Comparison of ENCODE assay signal across 11 mouse cellular contexts in genomic region chr4:140147857-140148695, GRCm38 (mm10).
DNase-seq lines count a peak whose midpoint lies in the region; ATAC-seq and TF ChIP-seq lines count a peak whose summit lies in the region.
"Had no signal": no experiment of that assay in that cellular context is flagged by ENCODE, and none has a peak within 500 bp of the region (broad histone marks: within the 10 kb centered on the region; RNA-seq: fewer than 3 reads in every experiment).

No protein-coding gene starts in this region.

- H3K4me2 ChIP-seq in forebrain, embryonic 16.5 days (ENCODE audit: low read length): no peak overlapping the region
- H3K4me2 ChIP-seq: embryonic facial prominence, embryonic 15.5 days had no signal

- H3K4me1 ChIP-seq in forebrain, embryonic 16.5 days (replicated peaks; ENCODE audit: control insufficient read depth, insufficient read depth, low read length): peaks cover 18% of the 10 kb centered on the region
- peaks cover 7% of the 10 kb centered on the region for H3K4me1 ChIP-seq in limb, embryonic 10.5 days
- H3K4me1 ChIP-seq: embryonic facial prominence, embryonic 15.5 days had no signal

- TF ChIP-seq CTCF in layer of hippocampus, adult 2 months (conservative IDR thresholded peaks at IDR 0.05): no peak

- H3K36me3 ChIP-seq in forebrain, embryonic 16.5 days (ENCODE audit: control insufficient read depth, insufficient read depth): no peaks in the 10 kb centered on the region
- H3K36me3 ChIP-seq in limb, embryonic 10.5 days: no peaks in the 10 kb centered on the region
- H3K36me3 ChIP-seq: embryonic facial prominence, embryonic 15.5 days had no signal

- peak overlapping the region; percentile 70 for H3K27ac ChIP-seq in layer of hippocampus, adult 2 months
- H3K27ac ChIP-seq in forebrain, embryonic 16.5 days (ENCODE audit: low read length): peak overlapping the region; percentile 11
- H3K27ac ChIP-seq in limb, embryonic 10.5 days: no peak overlapping the region
- H3K27ac ChIP-seq: embryonic facial prominence, embryonic 15.5 days; kidney, postnatal 0 days had no signal

- no peak overlapping the region for H3K9ac ChIP-seq in forebrain, embryonic 16.5 days (replicated peaks; ENCODE audit: low read depth, low read length)
- H3K9ac ChIP-seq: embryonic facial prominence, embryonic 15.5 days had no signal

- no peak for DNase-seq in layer of hippocampus, adult 2 months (ENCODE audit: low spot score in 2 of 2)
- no peak for DNase-seq in layer of hippocampus, adult 9-10 months (ENCODE audit: low spot score)
- peak; percentile 43 to 57 for DNase-seq in cerebellum, adult 18-20 months
- peak; percentile 43 to 53 for DNase-seq in left cerebral cortex, postnatal 36 days (ENCODE audit: low spot score in 2 of 2)
- DNase-seq in thymus, adult 18-20 months: no peak
- no peak for DNase-seq in limb, embryonic 10.5 days (ENCODE audit: low spot score)
- no peak for DNase-seq in lung, postnatal 36 days

- no peak overlapping the region for H3K4me3 ChIP-seq in layer of hippocampus, adult 2 months
- no peak overlapping the region for H3K4me3 ChIP-seq in forebrain, embryonic 16.5 days (replicated peaks; ENCODE audit: low read length)
- H3K4me3 ChIP-seq in limb, embryonic 10.5 days: no peak overlapping the region
- H3K4me3 ChIP-seq: embryonic facial prominence, embryonic 15.5 days had no signal

- ATAC-seq in forebrain, embryonic 16.5 days: no peak
- ATAC-seq: Patski had no signal

- intact Hi-C loops in left cerebral cortex, postnatal 36 days (cut with DNase I): no loop called here

- peaks cover 2% of the 10 kb centered on the region; the same call in 1 of the 2 replicates for H3K9me3 ChIP-seq in forebrain, embryonic 16.5 days (ENCODE audit: control insufficient read depth, low read length)
- no peaks in the 10 kb centered on the region for H3K9me3 ChIP-seq in limb, embryonic 10.5 days (replicated peaks)
- H3K9me3 ChIP-seq: embryonic facial prominence, embryonic 15.5 days had no signal

- no peaks in the 10 kb centered on the region for H3K27me3 ChIP-seq in forebrain, embryonic 16.5 days (replicated peaks; ENCODE audit: control insufficient read depth, insufficient read depth, low read length)
- H3K27me3 ChIP-seq in limb, embryonic 10.5 days (ENCODE audit: low read depth, poor library complexity, severe bottlenecking): peaks cover 9% of the 10 kb centered on the region; the same call in 1 of the 2 replicates

- WGBS in forebrain, embryonic 16.5 days: 57% methylated on average over 20 of the region's 20 CpGs
- 77% methylated on average over 20 of the region's 20 CpGs for WGBS in limb, embryonic 10.5 days

Comparison
In these comparisons a context has a peak if more than half of its experiments do, and no peak if none do; other contexts are left out.
1. DNase-seq: peak in cerebellum, adult 18-20 months (2 of 2) and left cerebral cortex, postnatal 36 days (2 of 2); none in layer of hippocampus, adult 2 months (0 of 2), layer of hippocampus, adult 9-10 months (single experiment), thymus, adult 18-20 months (0 of 2), limb, embryonic 10.5 days (single experiment) and lung, postnatal 36 days (single experiment).